Mouse (Mus musculus): ENCODE results near the gene Acin1. TPM values are rescaled to one million over a fixed set of nuclear protein-coding genes. Genes with fewer than 3 reads are reported as not detected.

The Acin1 gene
- total RNA-seq, 2 experiments from 2014 or later = 208 to 213 TPM

DNA sequence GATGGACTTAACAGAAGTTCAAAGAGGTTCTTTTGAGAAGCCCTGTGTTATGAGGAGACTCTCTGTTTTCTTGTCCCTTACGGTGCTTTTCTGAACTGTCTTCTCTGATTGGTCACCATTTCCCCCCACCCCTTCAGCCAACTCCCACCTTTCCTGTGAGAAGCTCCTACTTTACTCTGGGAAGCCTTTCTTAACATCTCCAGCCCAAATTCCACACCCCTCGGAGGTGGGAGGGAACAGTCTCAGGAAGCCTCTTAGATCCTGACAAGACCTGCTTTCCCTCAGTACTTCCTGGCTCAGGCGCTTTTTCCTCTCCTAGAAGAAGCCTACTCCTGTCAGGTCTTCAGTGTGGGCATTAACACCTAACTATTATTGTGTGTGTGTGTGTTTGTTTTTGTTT, 12.9 kb upstream of the Acin1 start:
- DNase-seq (ENCODE audit: low spot score in 2 of 2) = no peak

DNA sequence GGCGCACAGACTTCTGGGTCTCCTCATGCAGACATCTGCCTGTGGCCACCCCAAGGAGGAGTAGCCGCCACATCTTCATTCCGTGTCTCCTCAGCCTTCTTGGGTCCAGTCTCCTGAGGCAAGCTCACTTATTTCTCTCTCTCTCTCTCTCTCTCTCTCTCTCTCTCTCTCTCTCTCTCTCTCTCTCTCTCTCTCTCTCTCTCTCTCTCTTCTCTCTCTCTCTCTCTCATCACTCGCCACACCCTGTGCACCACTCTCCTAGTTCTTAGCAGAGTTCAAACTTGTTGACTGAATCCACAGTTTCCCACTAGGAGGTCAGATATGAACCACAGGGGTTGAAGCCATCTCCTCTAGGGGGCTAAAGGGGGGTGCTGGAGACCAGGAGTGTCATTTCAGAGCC, 12.0 kb upstream of the Acin1 start, which contains the start of gene Gm29776:
TSS of gene Gm29776 (minus strand) at position 101 of the 400 bp plus-strand sequence.
- DNase-seq (ENCODE audit: low spot score in 2 of 2) = no peak

DNA sequence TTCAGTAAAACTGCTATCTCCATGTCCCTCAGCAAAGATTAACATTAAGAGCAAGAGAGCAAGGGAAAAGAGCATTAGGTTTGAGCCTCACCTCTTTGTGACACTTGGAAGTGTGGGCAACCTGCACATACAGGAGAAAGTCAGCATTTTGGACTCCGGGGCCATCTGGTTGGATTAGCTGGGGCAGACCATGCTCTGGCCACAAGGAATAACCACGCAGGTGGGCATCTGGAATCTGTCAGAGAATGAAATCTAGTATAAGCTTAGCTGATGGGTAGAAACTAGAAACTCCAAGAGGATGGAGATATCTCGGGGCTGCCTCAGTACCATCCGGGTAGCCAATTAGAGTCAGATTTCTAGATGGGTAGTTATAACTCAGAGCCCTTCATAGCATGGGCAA, 10.0 kb upstream of the Acin1 start:
- DNase-seq (ENCODE audit: low spot score in 2 of 2) = no peak

DNA sequence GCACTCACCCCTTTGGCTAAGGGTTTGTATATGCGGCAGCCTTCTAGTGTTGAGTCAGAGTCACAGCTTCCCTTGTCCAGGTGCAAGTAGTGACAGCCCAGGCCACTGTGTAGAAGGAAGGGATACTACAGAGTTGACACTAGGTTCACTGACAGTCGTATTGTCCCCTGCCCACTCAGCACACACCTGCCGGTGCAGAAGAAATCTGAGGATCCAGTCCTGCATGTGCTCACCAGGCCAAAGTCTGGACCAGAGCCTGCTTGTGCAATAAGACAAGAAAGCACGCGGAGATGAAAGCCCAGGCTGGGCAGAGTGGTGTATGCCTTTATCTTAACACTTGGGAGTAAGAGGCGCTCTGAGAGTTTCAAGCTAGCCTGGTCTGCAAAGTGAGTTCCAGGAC, 8.3 kb upstream of the Acin1 start:
- DNase-seq (ENCODE audit: low spot score in 2 of 2) = no peak

DNA sequence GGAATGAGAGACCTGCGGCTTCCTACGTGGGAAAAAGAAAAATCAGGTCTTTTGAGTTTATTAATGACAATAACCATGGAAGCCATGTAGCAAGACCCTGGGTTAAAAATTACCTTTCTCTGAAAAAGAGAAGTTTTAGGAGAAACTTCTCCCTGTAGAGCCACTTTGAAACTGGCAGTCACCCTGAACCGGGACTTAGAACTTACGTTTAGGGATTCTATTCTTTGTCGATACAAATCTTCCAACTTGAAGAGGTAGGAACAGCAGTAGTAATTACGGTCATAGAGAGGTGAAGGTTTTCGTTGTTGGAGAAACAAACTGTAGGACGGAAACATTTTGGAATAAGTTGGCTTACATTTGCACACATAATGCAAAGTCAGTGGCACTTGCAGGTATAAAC, 520 bp upstream of the Acin1 start:
- DNase-seq (ENCODE audit: low spot score in 2 of 2) = no peak

DNA sequence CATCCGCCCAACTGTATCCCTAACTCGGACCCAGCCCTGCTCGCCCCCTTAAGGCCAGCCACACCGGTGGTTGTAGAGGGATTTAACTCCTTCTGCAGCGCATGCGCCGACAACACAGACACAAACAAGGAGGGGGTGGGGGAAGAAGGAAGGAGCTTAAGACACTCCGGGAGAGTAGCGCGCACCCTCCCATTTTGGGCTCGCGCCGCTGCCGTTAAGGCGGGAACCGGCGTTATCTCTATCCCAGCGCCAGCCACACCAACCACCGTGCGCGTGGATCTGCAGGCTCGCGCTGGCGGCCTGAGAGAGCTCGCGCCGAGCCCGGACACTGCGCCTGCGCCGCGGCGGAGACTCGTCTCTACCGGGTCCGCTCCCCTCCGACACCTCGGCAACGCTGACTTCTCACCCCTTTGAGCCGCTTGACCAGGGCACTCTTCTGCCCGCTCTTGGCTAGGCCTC, 639 bp downstream of the Acin1 start, which contains the start of gene 1700123O20Rik:
TSS of gene 1700123O20Rik (plus strand) at position 154 of the 459 bp plus-strand sequence.
- no peak for DNase-seq (ENCODE audit: low spot score in 2 of 2)

DNA sequence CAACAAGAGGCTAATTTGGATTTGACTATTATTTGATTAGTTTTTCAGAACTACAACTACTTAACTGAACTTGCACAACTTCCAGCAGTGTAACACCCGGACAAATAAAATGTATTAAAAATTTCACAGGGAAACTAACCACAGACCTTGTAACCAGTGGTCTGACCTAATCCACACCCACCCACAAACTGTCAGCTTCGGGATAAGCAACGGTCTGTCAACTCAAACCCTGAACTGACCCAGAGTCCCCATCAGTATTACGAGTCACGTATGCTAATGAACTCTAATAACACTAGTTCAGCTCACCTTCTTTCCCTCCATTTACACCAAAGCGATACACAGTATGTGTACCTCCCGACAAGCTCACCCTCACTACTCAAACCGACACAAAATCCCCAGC, 1.3 kb downstream of the Acin1 start:
- no peak for DNase-seq (ENCODE audit: low spot score in 2 of 2)

DNA sequence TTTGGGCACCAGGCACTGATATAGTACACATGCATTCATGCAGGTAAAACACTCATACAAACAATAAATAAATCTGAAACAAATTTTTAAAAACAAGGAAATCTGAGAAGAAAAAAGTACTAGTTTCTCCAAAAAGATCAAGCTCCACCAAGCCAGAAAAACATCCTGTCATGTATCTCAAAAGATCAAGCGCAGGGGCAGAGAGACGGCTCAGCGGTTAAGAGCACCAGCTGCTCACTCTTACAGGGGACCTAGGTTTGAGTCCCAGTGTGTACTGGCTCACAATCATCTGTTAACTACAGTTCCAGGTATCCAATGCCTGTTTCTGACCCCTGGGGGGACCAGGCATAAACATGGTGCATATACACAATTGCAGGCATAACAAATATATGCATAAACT, 4.3 kb downstream of the Acin1 start:
- DNase-seq (ENCODE audit: low spot score in 2 of 2) = no peak

DNA sequence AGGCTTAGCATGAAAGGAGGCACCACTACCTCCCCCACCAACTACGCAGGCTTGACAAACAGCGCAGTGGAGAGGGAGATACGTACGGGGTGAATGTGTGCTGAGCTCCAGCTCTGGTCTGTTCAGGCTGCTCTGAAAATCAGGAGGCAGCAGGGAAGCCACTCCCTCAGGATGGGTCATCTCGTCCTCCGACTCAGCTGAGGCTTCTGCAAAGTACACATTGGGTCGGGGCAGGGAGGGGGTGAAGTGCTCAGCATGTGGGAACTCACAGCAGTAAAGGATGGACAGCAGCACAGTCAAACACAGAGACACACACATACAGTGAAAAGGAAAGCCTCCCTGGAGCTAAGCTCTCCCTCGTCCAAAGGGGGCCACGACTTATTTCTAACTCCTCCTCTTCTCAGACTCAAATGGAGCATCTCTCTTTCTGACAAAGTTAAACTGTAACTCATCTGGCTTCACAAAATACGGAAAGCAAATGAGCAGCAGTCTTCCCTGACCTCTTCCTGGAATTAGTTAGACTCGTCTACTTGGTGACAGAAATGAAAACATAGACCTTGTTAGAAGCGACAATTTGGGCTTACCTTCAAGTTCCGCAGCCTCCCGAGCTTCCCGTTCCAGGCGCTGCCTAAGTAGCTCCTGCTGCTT, 8.0 kb downstream of the Acin1 start:
- DNase-seq (ENCODE audit: low spot score in 2 of 2) = no peak

DNA sequence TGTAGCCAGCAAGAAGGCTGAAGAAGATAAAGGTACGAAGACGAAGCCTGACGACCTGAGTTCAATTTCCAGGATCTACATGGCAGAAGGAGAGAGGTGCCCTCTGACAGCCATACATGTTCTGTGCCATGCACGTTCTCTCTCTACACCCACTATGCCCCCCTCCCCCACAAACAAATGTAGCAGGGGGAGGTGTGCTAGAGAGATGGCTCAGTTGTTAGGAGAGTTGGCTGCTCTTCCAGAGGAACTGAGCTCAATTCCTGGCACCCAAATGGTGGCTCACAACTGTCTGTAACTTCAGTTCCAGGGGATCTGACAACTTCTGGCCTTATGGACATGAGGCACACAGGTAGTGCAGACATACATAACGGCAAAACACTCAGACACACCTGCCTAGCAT, 10.4 kb downstream of the Acin1 start:
- DNase-seq (ENCODE audit: low spot score in 2 of 2) = peak in 1 of 2 experiments; percentile 19

DNA sequence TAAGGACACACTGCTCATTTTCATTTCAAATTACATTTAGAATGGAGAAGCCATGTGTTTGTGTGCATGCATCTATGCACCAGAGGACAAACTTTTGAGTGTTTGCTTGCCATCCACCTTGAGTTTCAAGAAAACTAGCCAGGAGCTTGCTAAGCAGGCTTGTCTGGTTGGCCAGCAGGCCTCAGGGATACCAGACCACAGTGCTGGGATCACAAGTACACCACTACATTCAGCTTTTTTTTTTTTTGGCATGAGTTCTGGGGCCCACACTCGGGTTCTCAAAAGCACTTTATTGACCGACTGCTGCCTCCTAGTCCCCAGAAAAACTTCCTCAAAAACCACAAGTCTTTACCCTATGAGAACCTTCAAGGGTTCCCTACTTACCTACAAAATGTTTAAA, 12.4 kb downstream of the Acin1 start:
- DNase-seq (ENCODE audit: low spot score in 2 of 2) = no peak

DNA sequence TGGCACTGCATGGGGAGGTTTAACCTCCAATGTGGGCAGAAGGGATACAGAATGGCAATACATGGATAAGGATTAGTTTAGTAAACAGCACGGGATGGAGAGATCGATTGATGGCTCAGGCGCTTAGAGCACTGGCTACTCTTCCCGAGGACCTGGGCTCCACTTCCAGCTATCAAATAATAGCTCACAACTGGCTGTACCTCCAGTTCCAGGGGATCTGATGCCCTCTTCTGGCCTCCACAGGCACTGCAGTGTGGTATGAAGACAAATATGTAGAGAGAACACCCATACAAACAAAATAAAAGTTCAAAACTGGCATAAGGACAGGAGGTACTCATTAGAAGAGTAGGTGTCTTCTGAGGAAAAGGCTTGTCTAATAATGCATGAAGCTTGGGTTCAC, 17.4 kb downstream of the Acin1 start:
- DNase-seq (ENCODE audit: low spot score in 2 of 2) = peak in 1 of 2 experiments; percentile 39

DNA sequence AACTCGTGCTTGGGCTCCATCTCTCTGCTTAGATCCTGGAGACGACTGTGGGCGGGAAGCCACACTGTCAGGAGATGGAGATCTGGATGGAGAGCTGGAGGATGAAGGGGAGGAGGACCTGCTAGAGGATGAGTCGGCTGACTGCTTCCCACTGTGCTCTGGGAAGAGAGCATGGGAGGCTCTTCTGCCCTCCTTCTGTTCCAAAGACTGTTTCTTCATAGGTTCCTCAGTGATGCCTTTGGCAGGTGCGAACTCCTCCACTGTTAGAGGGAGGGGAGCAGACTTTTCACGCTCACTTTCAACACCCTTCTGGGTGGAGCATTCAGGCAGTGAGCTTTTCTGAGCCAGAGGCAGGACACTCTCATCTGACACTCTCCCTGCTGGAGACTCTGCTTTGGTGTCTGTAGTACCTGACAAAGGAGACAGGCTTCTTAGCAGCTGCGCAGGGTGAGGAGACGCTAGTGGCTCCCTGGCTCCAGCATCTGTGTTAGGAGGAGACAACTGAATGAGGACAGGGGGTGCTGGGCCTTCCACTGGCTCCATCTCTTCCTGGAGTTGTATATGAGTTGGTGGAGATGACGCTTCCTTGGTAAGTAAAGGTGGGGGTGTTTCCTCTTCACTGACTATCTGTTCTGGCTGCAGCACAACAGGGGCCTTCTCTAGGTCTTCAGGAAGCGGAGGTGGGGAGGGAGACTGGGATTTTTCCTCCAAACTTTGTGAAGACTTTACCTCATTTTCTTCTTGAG, 22.1 kb downstream of the Acin1 start:
- DNase-seq (ENCODE audit: low spot score in 2 of 2) = no peak

DNA sequence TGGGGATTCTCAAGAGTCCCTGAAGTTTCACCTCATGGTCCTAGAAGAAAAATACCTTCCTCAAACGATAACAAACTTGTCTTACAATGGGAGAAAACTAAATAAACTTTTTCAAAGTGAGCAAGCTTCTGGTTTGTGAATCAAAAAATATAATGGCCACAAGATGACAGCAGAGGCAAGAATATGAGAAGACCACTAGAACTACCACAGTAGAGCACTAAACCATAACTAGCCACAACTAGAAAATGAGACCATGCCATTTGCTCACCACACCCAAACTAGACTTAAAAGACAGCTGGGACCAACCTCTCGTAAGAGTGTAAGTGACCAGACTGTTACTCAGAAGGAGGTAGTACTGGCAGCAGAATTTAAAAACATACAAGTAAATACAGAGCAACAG, 26.7 kb downstream of the Acin1 start:
- DNase-seq (ENCODE audit: low spot score in 2 of 2) = no peak

DNA sequence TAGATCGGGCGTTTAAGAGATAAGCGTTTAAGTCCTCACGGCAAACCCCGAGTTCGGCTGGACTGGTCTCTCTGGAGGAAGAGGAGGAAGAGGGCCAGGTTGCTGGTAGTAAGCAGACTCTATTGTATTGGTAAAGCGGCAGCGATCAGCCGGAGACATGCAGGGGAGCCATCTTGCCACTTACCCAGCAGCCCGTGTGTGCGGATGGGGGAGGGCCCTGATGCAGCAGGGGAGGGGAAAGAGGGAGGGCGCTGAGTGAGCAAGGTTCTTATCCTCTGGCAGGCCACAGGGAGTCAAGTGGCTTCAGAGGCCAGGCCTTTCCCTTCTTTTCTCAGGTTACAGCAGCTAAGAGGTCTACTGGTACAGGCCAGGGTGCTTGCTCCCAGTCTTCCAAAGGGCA, 33.2 kb downstream of the Acin1 start:
- peak; percentile 77 to 83 for DNase-seq (ENCODE audit: low spot score in 2 of 2)

DNA sequence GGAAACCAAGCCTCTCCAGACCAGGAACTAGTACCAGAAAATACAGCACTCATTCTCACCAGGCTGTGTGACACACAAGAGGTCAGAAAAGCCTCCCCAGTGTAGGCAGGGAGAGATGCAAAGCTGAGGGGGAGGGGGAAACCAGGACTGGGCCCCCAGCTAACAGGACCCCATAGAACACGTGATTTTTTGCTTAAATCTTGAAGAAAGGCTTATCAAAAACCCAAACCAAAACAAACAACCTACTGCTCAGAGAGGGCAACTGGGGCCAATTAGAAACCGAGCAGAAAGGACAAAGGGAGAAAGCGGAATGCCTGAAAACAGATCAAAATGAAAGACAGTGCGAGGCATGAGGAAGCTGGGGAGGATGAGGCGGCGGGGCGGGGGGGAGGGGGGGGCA, 33.9 kb downstream of the Acin1 start:
- no peak for DNase-seq (ENCODE audit: low spot score in 2 of 2)

DNA sequence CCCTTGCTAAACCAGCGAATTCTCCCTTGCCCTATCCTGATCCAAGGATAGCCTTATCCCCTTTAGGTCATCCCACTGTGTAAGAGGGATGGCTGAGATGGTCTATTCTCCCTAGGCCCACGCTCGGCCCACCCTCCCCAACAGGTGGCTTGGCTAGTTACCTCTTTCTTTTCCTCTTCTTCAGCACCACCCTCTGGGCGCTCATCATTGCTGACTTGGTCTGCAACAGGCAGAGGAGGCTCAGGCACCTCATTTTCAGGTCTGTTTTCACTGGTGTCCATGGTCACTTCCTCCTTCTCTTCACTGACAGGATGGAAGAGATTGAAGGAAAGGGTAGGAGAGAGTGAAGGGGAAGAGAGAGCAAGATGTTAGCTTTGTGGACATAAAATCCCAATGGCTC, 35.2 kb downstream of the Acin1 start:
- DNase-seq (ENCODE audit: low spot score in 2 of 2) = no peak

DNA sequence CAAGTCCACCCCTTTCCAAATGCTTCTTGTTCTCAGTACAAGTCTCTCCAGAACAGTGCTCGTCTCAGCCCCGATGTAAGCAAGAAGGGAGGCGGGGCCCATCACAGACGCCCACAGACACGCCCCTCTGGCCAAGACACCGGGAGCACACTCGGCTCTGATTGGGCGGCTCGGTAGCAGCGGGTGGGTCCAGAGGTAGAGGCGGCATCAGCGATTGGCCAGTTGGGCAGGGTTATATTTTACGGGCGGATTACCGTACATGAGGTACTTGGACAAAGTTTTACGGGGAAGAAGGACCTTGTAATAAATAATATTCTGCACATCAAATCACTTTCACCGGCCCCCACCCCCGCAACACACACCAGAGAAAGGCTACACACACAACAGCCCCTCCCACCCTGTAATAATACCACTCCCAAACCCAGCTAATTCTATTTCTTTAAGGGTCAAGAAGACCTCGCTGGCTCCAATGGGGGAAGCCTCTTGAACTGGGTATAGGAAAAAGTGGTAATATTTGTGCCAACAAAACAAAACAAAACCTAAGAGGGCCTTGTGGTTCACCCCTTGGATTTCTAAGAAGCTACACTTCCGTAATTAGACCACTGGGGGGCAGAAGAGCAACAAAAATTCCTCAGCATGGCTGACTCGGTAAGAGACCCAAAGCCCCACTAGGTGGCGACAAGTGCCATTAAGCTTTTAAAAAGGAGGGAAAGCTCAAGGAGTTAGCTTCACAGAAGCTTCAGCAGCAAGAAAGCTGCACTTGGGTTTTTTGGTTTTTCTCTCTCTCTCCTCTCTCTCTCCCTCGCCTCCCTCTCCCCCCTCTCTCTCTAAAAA, 35.9 kb downstream of the Acin1 start:
- DNase-seq (ENCODE audit: low spot score in 2 of 2) = peak; percentile 87 to 89

DNA sequence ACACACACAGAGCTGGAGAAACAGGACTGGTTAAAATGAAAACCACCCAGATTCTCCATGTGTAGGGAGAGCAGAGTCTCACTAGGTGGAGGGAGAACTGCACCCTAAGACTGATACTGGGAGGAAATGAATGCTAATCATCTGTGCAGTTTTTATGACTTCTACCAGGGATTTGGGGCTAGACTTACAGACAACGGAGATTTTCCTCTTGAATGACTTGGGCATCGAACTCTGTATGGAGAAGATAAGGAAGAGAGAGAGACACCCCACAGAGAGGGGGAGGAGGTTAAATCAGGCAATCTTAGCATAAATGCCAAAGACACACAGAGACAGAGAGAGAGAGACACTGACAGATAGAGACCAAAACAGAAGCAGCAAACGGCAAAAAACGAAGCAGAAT, 38.8 kb downstream of the Acin1 start:
- DNase-seq (ENCODE audit: low spot score in 2 of 2) = no peak

DNA sequence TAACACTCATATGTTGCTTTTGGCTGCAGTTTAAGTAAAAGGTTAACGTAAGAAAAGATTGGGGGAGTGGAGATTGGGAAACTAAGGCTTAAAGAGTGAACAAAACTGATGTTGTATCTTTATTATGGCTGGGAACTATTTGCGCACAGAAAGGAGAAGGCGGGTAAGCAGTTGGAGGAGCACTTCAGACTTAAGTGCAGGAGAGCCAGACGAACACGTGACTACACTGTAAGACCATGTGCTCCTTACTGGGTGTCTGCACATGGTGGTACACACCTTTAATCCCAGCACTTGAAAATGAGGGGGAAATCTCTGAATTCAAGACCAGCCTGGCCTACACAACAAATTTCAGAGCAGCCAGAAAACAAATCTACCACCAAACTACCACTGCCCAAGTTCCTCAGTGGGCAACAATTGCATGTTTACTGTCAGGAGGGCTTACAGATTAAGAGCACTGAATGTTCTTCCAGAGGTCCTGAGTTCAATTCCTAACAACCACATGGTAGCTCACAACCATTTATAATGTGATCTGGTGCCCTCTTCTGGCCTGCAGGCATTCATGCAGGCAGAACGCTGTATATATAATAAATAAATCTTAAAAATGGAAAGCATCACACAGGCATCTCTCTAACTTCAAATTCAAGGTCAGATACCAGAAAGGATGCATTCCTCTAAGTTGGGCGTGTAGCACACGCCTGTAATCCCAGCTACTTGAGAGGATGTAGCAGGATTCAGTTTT, 39.7 kb downstream of the Acin1 start:
- DNase-seq (ENCODE audit: low spot score in 2 of 2) = no peak

DNA sequence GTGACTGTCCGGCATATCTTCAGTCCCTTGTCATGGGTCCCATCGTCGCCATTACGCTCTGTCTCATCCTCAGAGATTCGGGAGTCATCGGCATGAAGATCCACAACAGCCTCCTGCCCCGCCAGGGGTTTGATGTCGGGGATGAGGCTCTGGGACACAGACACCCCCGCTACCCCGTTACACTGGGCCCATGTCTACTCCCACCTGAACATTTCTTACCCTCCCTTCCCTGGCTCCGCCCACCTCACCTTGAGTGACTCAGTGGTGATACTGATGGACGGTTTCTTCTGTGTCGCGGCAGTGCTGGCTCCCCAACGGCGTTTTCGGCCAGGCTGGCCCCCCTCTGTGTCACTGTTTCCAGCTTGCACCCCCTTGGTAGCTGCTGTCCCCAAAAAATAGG, 40.3 kb downstream of the Acin1 start:
- no peak for DNase-seq (ENCODE audit: low spot score in 2 of 2)
